9 mouse cellular contexts compared by ENCODE assay signal in the genomic region with DNA sequence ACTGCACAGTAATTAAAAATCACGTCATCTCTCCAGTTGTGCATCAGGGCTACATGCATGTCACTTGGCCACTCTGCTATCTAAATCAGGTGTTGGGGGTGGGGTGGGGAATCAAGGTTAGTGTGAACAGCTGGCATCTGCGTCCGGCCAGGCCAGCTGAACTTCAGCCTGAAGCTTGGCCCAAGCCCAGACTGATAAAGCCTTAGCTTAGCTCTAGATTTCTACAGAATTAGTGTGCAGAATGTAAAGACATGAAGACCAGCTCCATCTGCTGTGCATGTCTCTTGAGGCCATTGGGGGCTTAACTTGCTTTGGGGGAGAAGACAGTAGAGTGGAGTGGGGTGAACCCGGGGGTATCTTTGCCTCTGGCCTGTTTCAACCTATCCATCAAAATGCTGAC.
DNase-seq lines count a peak whose midpoint lies in the region; ATAC-seq and TF ChIP-seq lines count a peak whose summit lies in the region.
"Had no signal": no experiment of that assay in that cellular context is flagged by ENCODE, and none has a peak within 500 bp of the region (broad histone marks: within the 10 kb centered on the region; RNA-seq: fewer than 3 reads in every experiment).

No protein-coding gene starts in this region.

- peak; percentile 30 for ATAC-seq in hindbrain, embryonic 11.5 days (ENCODE audit: low FRiP score)
- 0 out of 2 replicates have a peak, but pooled peaks have one; percentile 22 for ATAC-seq in midbrain, embryonic 15.5 days (replicated peaks)

- TF ChIP-seq POLR2A in kidney, adult 2 months (IDR thresholded peaks at IDR 0.05; ENCODE audit: low read depth, low read length) = no peak

- H3K27me3 ChIP-seq in kidney, adult 2 months (replicated peaks; ENCODE audit: control insufficient read depth, insufficient read depth, low read length) = no peaks in the 10 kb centered on the region
- no peaks in the 10 kb centered on the region for H3K27me3 ChIP-seq in hindbrain, embryonic 11.5 days (ENCODE audit: control insufficient read depth, insufficient read depth, low read length)
- 0 out of 2 replicates have a peak, but pooled peaks cover 3% of the 10 kb centered on the region for H3K27me3 ChIP-seq in midbrain, embryonic 15.5 days (replicated peaks)

- no peaks in the 10 kb centered on the region for H3K36me3 ChIP-seq in kidney, adult 2 months (ENCODE audit: control insufficient read depth, insufficient read depth, low read length)
- no peaks in the 10 kb centered on the region for H3K36me3 ChIP-seq in hindbrain, embryonic 11.5 days (ENCODE audit: control insufficient read depth, insufficient read depth, low read length)
- no peaks in the 10 kb centered on the region for H3K36me3 ChIP-seq in midbrain, embryonic 15.5 days (replicated peaks)

- no peak overlapping the region for H3K4me2 ChIP-seq in hindbrain, embryonic 11.5 days (replicated peaks; ENCODE audit: low read depth, low read length)
- no peak overlapping the region for H3K4me2 ChIP-seq in midbrain, embryonic 15.5 days

- H3K4me3 ChIP-seq in kidney, adult 2 months (ENCODE audit: insufficient read depth, low read depth, low read length) = no peak overlapping the region
- no peak overlapping the region for H3K4me3 ChIP-seq in hindbrain, embryonic 11.5 days (ENCODE audit: low read depth, low read length)
- H3K4me3 ChIP-seq in midbrain, embryonic 15.5 days = no peak overlapping the region
- H3K4me3 ChIP-seq in gastrocnemius, adult 2 months = no peak overlapping the region

- peak; percentile 21 for DNase-seq in kidney, adult 2 months
- no peak for DNase-seq in kidney, adult 8-10 months
- DNase-seq in adipocyte (ENCODE audit: low spot score) = peak; percentile 30
- no peak for DNase-seq in hindbrain, embryonic 11.5 days (ENCODE audit: low spot score)
- no peak for DNase-seq in gastrocnemius, adult 2 months
- no peak for DNase-seq in right cerebral cortex, postnatal 14 days
- no peak for DNase-seq in cerebellum, postnatal 10 days
- DNase-seq: left cerebral cortex, postnatal 4 days had no signal

- H3K9ac ChIP-seq in hindbrain, embryonic 11.5 days (ENCODE audit: low read depth, low read length) = no peak overlapping the region
- H3K9ac ChIP-seq in midbrain, embryonic 15.5 days = no peak overlapping the region

- no peaks in the 10 kb centered on the region for H3K9me3 ChIP-seq in hindbrain, embryonic 11.5 days (ENCODE audit: control insufficient read depth, low read length)
- no peaks in the 10 kb centered on the region for H3K9me3 ChIP-seq in midbrain, embryonic 15.5 days

- no peak overlapping the region for H3K27ac ChIP-seq in kidney, adult 2 months (ENCODE audit: insufficient read depth, low read depth, low read length)
- no peak overlapping the region for H3K27ac ChIP-seq in hindbrain, embryonic 11.5 days (ENCODE audit: low read depth, low read length)
- H3K27ac ChIP-seq in midbrain, embryonic 15.5 days = no peak overlapping the region
- H3K27ac ChIP-seq in gastrocnemius, adult 2 months = no peak overlapping the region

- intact Hi-C loops in gastrocnemius, adult 2 months (cut with DNase I) = no loop called here

- no peak for TF ChIP-seq CTCF in kidney, adult 2 months (conservative IDR thresholded peaks at IDR 0.05; ENCODE audit: insufficient read depth, insufficient read length, low read depth, low read length)
- no peak for TF ChIP-seq CTCF in gastrocnemius, adult 2 months (IDR thresholded peaks at IDR 0.05)

- no peaks in the 10 kb centered on the region for H3K4me1 ChIP-seq in kidney, adult 2 months (ENCODE audit: control insufficient read depth, insufficient read depth, low read length)
- H3K4me1 ChIP-seq in hindbrain, embryonic 11.5 days (replicated peaks; ENCODE audit: control insufficient read depth, insufficient read depth, low read length) = peaks cover 2% of the 10 kb centered on the region; the same call in 1 of the 2 replicates
- H3K4me1 ChIP-seq in midbrain, embryonic 15.5 days = peaks cover 21% of the 10 kb centered on the region

- WGBS in kidney, adult 2 months = 56% methylated on average over 4 of the region's 4 CpGs
- 59% methylated on average over 4 of the region's 4 CpGs for WGBS in hindbrain, embryonic 11.5 days
- 47% methylated on average over 4 of the region's 4 CpGs for WGBS in midbrain, embryonic 15.5 days

Comparison
In these comparisons a context has a peak if more than half of its experiments do, and no peak if none do; other contexts are left out.
1. DNase-seq: peak in kidney, adult 2 months (single experiment) and adipocyte (single experiment); none in kidney, adult 8-10 months (0 of 2), hindbrain, embryonic 11.5 days (single experiment), gastrocnemius, adult 2 months (single experiment), right cerebral cortex, postnatal 14 days (single experiment) and cerebellum, postnatal 10 days (0 of 2).